Mouse (Mus musculus): ENCODE results near the gene Pla2g4e.

DNA sequence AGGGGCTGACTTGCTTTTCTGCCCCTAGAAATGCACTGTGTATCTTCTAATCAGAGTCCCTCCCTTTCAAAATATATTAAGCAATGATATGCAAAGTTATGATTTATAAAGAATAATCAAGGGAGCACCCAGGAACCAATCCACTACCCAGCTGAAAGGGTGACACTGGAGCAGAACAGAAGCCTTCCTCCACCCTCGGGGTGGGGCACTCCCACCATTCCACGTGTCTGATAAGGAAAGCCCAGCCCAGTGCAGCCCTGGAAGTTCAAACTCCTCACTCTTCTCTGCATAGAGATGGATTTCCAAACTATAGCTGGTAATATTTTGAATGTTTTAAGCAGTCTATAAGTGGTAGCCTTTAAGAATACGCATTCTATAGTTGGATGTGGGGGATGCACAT, 13.5 kb downstream of the Pla2g4e start:
- TF ChIP-seq TAL1 (conservative IDR thresholded peaks at IDR 0.05; ENCODE audit: low read depth, low read length) (no peak), CTCF (IDR thresholded peaks at IDR 0.05; ENCODE audit: low read depth, low read length) (no peak)
